Mouse (Mus musculus) myocyte (in vitro differentiated cells): ENCODE results near the gene Srgap3. TPM values are rescaled to one million over a fixed set of nuclear protein-coding genes. Genes with fewer than 3 reads are reported as not detected.
A peak's percentile ranks its signal among the peaks of the same experiment; 100 is the strongest.

Source experiments
- H3K27me3 ChIP-seq: one replicate; pipeline ENCODE4 v1.6.1; 2011; ENCODE audit not compliant: control insufficient read depth, insufficient read depth, insufficient read length
- H3K36me3 ChIP-seq: one replicate; pipeline ENCODE4 v1.6.1; 2011; ENCODE audit not compliant: control insufficient read depth, insufficient read depth
- H3K4me2 ChIP-seq: one replicate; pipeline ENCODE4 v1.6.1; 2011; ENCODE audit warnings: low read depth, control low read depth
- H3K4me3 ChIP-seq: one replicate; pipeline ENCODE4 v1.5.1; 2011; ENCODE audit warnings: mild to moderate bottlenecking, control low read depth, moderate library complexity
- H3K79me2 ChIP-seq: one replicate; pipeline ENCODE4 v1.6.1; 2011; ENCODE audit not compliant: control insufficient read depth, insufficient read depth
- H3ac ChIP-seq: one replicate; pipeline ENCODE4 v1.6.1; 2011; ENCODE audit not compliant: control insufficient read depth, insufficient read length
- CEBPB ChIP-seq: IDR thresholded peaks from 2 replicates; pipeline ENCODE4 v1.6.1; 2011; ENCODE audit warnings: mild to moderate bottlenecking, moderate library complexity; ENCODE audit not compliant: poor library complexity, insufficient read depth, severe bottlenecking
- E2F4 ChIP-seq: IDR thresholded peaks from one replicate; pipeline ENCODE4 v1.6.1; 2011; ENCODE audit warnings: mild to moderate bottlenecking, control low read depth, moderate library complexity; ENCODE audit not compliant: insufficient read depth
- MAX ChIP-seq: IDR thresholded peaks from one replicate; pipeline ENCODE4 v1.6.1; 2011; ENCODE audit warnings: low read depth, mild to moderate bottlenecking, control low read depth
- MYOD1 ChIP-seq, 3 experiments: IDR thresholded peaks; one replicate each; pipeline ENCODE4 v1.6.1; 2011; ENCODE audit warnings: control low read depth in 2 of 3, low read depth in 2 of 3, mild to moderate bottlenecking in 2 of 3, moderate library complexity in 1 of 3; ENCODE audit not compliant: insufficient read length in 2 of 3, control insufficient read depth in 1 of 3
- MYOG ChIP-seq, 3 experiments: IDR thresholded peaks; one replicate each; pipeline ENCODE4 v1.6.1; 2011; ENCODE audit warnings: control low read depth in 2 of 3, low read depth in 2 of 3, mild to moderate bottlenecking in 2 of 3; ENCODE audit not compliant: insufficient read length in 2 of 3, control insufficient read depth in 1 of 3, insufficient read depth in 1 of 3
- POLR2A ChIP-seq: IDR thresholded peaks from one replicate; pipeline ENCODE4 v1.6.1; 2011; ENCODE audit warnings: low read depth, mild to moderate bottlenecking, control low read depth, moderate library complexity; ENCODE audit not compliant: insufficient read length
- POLR2AphosphoS2 ChIP-seq: IDR thresholded peaks from one replicate; pipeline ENCODE4 v1.6.1; 2011; ENCODE audit warnings: low read depth, control low read depth; ENCODE audit not compliant: insufficient read length
- REST ChIP-seq: IDR thresholded peaks from one replicate; pipeline ENCODE4 v1.6.1; 2011; ENCODE audit warnings: mild to moderate bottlenecking, control low read depth, moderate library complexity; ENCODE audit not compliant: insufficient read depth, insufficient read length
- SRF ChIP-seq: IDR thresholded peaks from one replicate; pipeline ENCODE4 v1.6.1; 2011; ENCODE audit warnings: low read depth; ENCODE audit not compliant: control insufficient read depth, insufficient read length
- TCF12 ChIP-seq: IDR thresholded peaks from one replicate; pipeline ENCODE4 v1.6.1; 2011; ENCODE audit warnings: mild to moderate bottlenecking, control low read depth; ENCODE audit not compliant: poor library complexity, insufficient read depth, severe bottlenecking
- TCF3 ChIP-seq: IDR thresholded peaks from one replicate; pipeline ENCODE4 v1.6.1; 2011; ENCODE audit warnings: low read depth, control low read depth; ENCODE audit not compliant: insufficient read length
- USF1 ChIP-seq: IDR thresholded peaks from one replicate; pipeline ENCODE4 v1.6.1; 2011; ENCODE audit warnings: low read depth, mild to moderate bottlenecking, control low read depth, moderate library complexity
- polyA plus RNA-seq: library from polyadenylated mRNA; unstranded; fragments of >200 nt; fragmentation: generic; extraction: Trizol; gene quantifications from one replicate; pipeline ENCODE4 v1.2.1, GENCODE M21; 2012; ENCODE audit warnings: missing spikeins

The Srgap3 gene
- polyA plus RNA-seq, 1 experiment = 6.9 TPM

DNA sequence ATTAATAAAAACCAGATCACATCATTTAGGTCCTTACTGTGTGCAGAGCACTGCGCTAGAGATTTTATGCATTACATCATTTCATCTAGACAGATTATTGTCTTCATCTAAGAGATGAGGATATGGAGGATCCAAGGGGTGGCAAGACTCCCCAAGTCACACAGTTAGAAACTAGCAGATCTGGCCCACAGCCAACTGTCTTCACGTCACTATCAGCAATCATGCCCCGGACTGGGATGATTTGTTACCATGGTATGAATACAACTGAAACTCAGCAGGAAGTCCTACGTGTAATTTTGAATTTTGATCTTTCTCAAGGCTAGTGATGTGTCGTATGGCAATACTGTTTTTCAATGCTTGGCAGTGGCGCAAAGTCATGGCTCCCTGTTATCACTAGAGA lies 18.2 kb downstream of the Srgap3 start:
- H3K79me2 ChIP-seq = peaks cover 6% of the 10 kb centered on the region
- no peaks in the 10 kb centered on the region for H3K36me3 ChIP-seq
- no peak overlapping the region for H3K4me3 ChIP-seq
- no peak overlapping the region for H3K4me2 ChIP-seq
- no peak overlapping the region for H3ac ChIP-seq
- no peaks in the 10 kb centered on the region for H3K27me3 ChIP-seq
- TF ChIP-seq MYOG (IDR thresholded peaks at IDR 0.05; ENCODE audit: control insufficient read depth in 1 of 3, insufficient read depth in 1 of 3, insufficient read length in 2 of 3, low read depth in 2 of 3) = no peak
- no peak for TF ChIP-seq TCF3
- TF ChIP-seq POLR2A = no peak
- TF ChIP-seq CEBPB = no peak
- no peak for TF ChIP-seq REST
- TF ChIP-seq MAX = no peak
- no peak for TF ChIP-seq SRF
- TF ChIP-seq TCF12 = no peak
- TF ChIP-seq POLR2AphosphoS2 = no peak
- TF ChIP-seq E2F4 = no peak
- TF ChIP-seq USF1 = no peak

GRCm38 (mm10) chr6:112927341-112927740 lies 19.7 kb downstream of the Srgap3 start:
- H3K79me2 ChIP-seq = no peaks in the 10 kb centered on the region
- no peaks in the 10 kb centered on the region for H3K27me3 ChIP-seq
- H3K36me3 ChIP-seq = no peaks in the 10 kb centered on the region
- H3K4me3 ChIP-seq = no peak overlapping the region
- no peak overlapping the region for H3K4me2 ChIP-seq
- TF ChIP-seq MAX (no peak), USF1 (no peak), POLR2A (no peak), MYOD1 (IDR thresholded peaks at IDR 0.05; ENCODE audit: control insufficient read depth in 1 of 3, insufficient read length in 2 of 3, low read depth in 2 of 3) (no peak), REST (no peak), TCF12 (no peak), E2F4 (no peak), POLR2AphosphoS2 (no peak), TCF3 (no peak), CEBPB (no peak), MYOG (IDR thresholded peaks at IDR 0.05; ENCODE audit: control insufficient read depth in 1 of 3, insufficient read depth in 1 of 3, insufficient read length in 2 of 3, low read depth in 2 of 3) (no peak), SRF (no peak)
- no peak overlapping the region for H3ac ChIP-seq

- Histone ChIP-seq H3ac (no peak overlapping the region), H3K27me3 (no peaks in the 10 kb centered on the region), H3K4me3 (no peak overlapping the region), H3K79me2 (no peaks in the 10 kb centered on the region), H3K36me3 (no peaks in the 10 kb centered on the region), H3K4me2 (no peak overlapping the region)
- TF ChIP-seq SRF (no peak), TCF3 (no peak), REST (no peak), MAX (no peak), MYOG (IDR thresholded peaks at IDR 0.05; ENCODE audit: control insufficient read depth in 1 of 3, insufficient read depth in 1 of 3, insufficient read length in 2 of 3, low read depth in 2 of 3) (no peak), E2F4 (no peak), POLR2A (no peak), USF1 (no peak), TCF12 (no peak), CEBPB (no peak), POLR2AphosphoS2 (no peak), MYOD1 (IDR thresholded peaks at IDR 0.05; ENCODE audit: control insufficient read depth in 1 of 3, insufficient read length in 2 of 3, low read depth in 2 of 3) (no peak)
Measured at GRCm38 (mm10) chr6:112926011-112926410, 21.1 kb downstream of the Srgap3 start.

GRCm38 (mm10) chr6:112925234-112925975 lies 21.7 kb downstream of the Srgap3 start:
- no peak overlapping the region for H3ac ChIP-seq
- peak overlapping the region; percentile 60 for H3K4me2 ChIP-seq
- TF ChIP-seq REST = no peak
- TF ChIP-seq TCF12 = no peak
- TF ChIP-seq MYOD1 (IDR thresholded peaks at IDR 0.05; ENCODE audit: control insufficient read depth in 1 of 3, insufficient read length in 2 of 3, low read depth in 2 of 3) = peak in 2 of 3 experiments; percentile 19 to 22
- peak in 1 of 3 experiments; percentile 21 for TF ChIP-seq MYOG (IDR thresholded peaks at IDR 0.05; ENCODE audit: control insufficient read depth in 1 of 3, insufficient read depth in 1 of 3, insufficient read length in 2 of 3, low read depth in 2 of 3)
- no peaks in the 10 kb centered on the region for H3K27me3 ChIP-seq
- no peaks in the 10 kb centered on the region for H3K36me3 ChIP-seq
- H3K79me2 ChIP-seq = no peaks in the 10 kb centered on the region
- no peak overlapping the region for H3K4me3 ChIP-seq

GRCm38 (mm10) chr6:112924606-112925141 lies 22.4 kb downstream of the Srgap3 start:
- TF ChIP-seq POLR2A = no peak
- peak; percentile 1 for TF ChIP-seq USF1
- peak overlapping the region; percentile 60 for H3K4me2 ChIP-seq
- H3ac ChIP-seq = no peak overlapping the region
- no peaks in the 10 kb centered on the region for H3K36me3 ChIP-seq
- no peaks in the 10 kb centered on the region for H3K79me2 ChIP-seq
- H3K4me3 ChIP-seq = no peak overlapping the region
- no peaks in the 10 kb centered on the region for H3K27me3 ChIP-seq
